Mouse (Mus musculus) cortical plate, adult 2 months (tissue): Measurements from ENCODE around the gene Mapre1. TPM values are rescaled to one million over a fixed set of nuclear protein-coding genes. Genes with fewer than 3 reads are reported as not detected.
"Not testable (repeated sequence)": the region's sequence is repeated elsewhere in the genome, so short reads cannot be mapped to it uniquely, and the experiment has no call there.

ENCODE experiments used
- H3K27ac ChIP-seq: fragments of 200-500 bp; 2 replicates; pipeline ENCODE4 v1.5.1; 2012; ENCODE audit warnings: low read length, control low read depth, inconsistent platforms; ENCODE audit not compliant: insufficient read depth
- H3K4me1 ChIP-seq: fragments of 200-500 bp; 2 replicates; pipeline ENCODE4 v1.6.1; 2011; ENCODE audit warnings: low read length; ENCODE audit not compliant: control insufficient read depth, insufficient read depth
- H3K4me3 ChIP-seq: fragments of 200-500 bp; 2 replicates; pipeline ENCODE4 v1.5.1; 2011; ENCODE audit warnings: mild to moderate bottlenecking, low read length, control low read depth; ENCODE audit not compliant: insufficient read depth
- CTCF ChIP-seq: fragments of 200-500 bp; IDR thresholded peaks from 2 replicates; pipeline ENCODE4 v1.5.1; 2011; ENCODE audit warnings: mild to moderate bottlenecking, control low read depth, low read length; ENCODE audit not compliant: insufficient read depth; ENCODE audit errors: extremely low read depth
- POLR2A ChIP-seq: fragments of 200-500 bp; IDR thresholded peaks from 2 replicates; pipeline ENCODE4 v1.6.1; 2011; ENCODE audit warnings: mild to moderate bottlenecking, low read length, control low read depth; ENCODE audit not compliant: insufficient read depth; ENCODE audit errors: extremely low read depth
- polyA plus RNA-seq: library from polyadenylated mRNA; depleted of rRNA; stranded (reverse); fragments of >200 nt; gene quantifications from 2 replicates; pipeline ENCODE4 v1.2.3, GENCODE M21; 2012

Gene Mapre1
- polyA plus RNA-seq, 1 experiment, result 23.9 TPM

DNA sequence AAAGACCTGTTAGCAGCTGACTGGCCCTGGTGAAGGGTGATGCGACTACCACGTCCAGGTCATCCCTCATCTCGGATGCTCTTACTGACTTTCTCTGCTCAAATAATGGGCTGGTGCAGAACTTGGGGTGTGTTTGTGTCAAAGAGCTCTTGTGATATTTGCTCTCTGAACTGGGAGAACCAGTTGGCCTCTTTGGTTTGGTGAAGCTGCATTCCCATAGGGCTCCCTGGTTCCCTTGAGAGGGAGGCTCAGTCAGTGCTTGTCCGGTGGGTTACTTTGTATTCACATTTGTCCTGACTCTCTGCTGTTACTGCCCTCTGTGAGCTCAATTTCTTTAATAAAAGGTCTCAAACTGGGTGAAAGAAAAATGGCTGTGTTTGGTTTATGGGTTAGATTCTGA is 31.9 kb downstream of the Mapre1 start:
- Histone ChIP-seq H3K4me1 (no peaks in the 10 kb centered on the region), H3K27ac (no peak overlapping the region), H3K4me3 (no peak overlapping the region)
- TF ChIP-seq CTCF, result no peak
- TF ChIP-seq POLR2A, result no peak

DNA sequence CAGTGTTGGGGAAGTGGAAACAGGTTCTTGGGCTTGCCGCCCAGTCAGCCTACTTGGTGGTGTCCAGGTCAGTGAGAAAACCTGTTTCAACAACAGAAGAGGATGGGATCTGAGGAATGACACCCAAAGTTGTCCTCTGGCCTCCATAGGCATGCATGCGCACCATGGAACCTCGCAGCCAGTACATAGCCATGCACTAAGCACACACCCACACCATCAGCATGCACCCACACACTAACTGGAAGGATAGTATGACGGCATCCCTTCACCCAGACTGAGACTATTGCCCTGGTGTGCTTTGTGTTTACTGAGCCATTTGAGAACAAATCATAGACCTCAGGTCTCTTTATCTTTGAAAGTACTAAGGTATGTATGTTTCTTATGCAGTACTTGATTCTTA is 34.4 kb downstream of the Mapre1 start:
- TF ChIP-seq CTCF, result no peak
- no peak for TF ChIP-seq POLR2A
- H3K27ac ChIP-seq, result no peak overlapping the region
- H3K4me1 ChIP-seq, result no peaks in the 10 kb centered on the region
- H3K4me3 ChIP-seq, result no peak overlapping the region

DNA sequence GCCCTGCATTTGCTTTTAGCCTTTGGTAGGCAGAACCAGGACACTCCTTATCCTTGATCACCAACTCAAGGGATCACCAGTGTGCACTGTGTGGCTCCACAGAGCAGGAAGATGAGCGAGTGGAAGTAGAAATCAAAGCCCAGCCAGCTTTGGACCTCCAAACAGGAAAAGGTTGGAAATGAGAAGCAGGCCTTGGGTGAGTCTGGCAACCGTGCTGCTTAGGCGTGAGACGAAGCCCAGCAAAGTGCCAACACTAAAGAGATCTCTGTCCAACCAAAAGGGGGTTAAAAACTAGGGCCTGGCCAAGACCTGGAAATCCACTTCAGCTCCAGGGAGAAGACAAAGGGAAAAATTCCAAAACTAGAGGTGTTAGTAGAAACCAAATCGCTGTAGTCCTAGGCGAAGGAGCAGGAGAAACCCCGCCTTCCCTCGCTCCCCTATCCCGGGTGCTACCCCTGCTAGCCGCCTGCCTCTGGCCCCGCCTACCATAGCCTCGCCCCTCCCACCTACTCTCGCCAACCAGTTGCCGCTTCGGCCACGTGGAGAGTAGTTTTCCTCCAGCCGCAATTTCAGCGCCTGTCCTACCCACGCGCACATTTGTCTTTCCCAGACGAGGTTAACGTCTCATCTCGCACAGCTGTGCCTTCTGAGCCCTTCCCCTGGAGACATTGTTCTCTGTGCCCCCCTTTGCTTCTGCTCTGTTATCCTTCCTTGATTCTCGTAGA is 37.7 kb downstream of the Mapre1 start:
- no peaks in the 10 kb centered on the region for H3K4me1 ChIP-seq
- no peak overlapping the region for H3K4me3 ChIP-seq
- H3K27ac ChIP-seq, result no peak overlapping the region
- TF ChIP-seq CTCF, result no peak
- TF ChIP-seq POLR2A, result no peak

- Histone ChIP-seq H3K4me1 (no peaks in the 10 kb centered on the region), H3K27ac (no peak within 1 kb of the TSS), H3K4me3 (no peak within 1 kb of the TSS)
- TF ChIP-seq POLR2A (no peak), CTCF (no peak)
Observed at GRCm38 (mm10) chr2:153779394-153779981, 38.4 kb downstream of the Mapre1 start, which contains the start of gene Efcab8. Efcab8 (plus strand) TSS chr2:153779931.

GRCm38 (mm10) chr2:153781181-153781580 is 40.1 kb downstream of the Mapre1 start:
- Histone ChIP-seq H3K4me1 (no peaks in the 10 kb centered on the region), H3K27ac (no peak overlapping the region), H3K4me3 (no peak overlapping the region)
- no peak for TF ChIP-seq POLR2A
- TF ChIP-seq CTCF, result no peak

GRCm38 (mm10) chr2:153784668-153785067 is 43.6 kb downstream of the Mapre1 start:
- no peak overlapping the region for H3K27ac ChIP-seq
- H3K4me1 ChIP-seq, result no peaks in the 10 kb centered on the region

GRCm38 (mm10) chr2:153793366-153793765 is 52.3 kb downstream of the Mapre1 start:
- TF ChIP-seq POLR2A (no peak), CTCF (no peak)
- Histone ChIP-seq H3K4me1 (no peaks in the 10 kb centered on the region), H3K27ac (no peak overlapping the region), H3K4me3 (no peak overlapping the region)

More at GRCm38 (mm10) chr2:153784668-153785067, 43.6 kb downstream of the Mapre1 start:
- no peak overlapping the region for H3K4me3 ChIP-seq
- no peak for TF ChIP-seq CTCF

DNA sequence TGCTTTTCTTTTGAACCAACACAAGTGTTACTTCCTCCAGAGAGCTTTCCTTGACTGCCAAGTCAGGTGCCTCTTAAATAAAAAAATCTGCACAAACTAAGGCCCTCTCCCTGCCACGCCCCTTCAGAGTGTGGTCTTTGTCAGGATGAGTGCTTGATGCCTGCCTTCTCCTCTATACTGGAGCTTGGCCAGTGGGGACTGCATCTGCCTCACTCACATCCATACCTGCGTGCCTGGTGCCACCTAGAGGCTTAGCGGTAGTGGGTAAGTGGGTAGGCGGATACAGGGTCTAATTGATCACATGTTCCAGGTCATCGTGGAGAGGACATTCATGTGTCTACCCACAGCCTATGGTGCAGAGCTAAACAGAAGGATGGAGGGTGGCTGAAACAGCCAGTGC is 54.0 kb downstream of the Mapre1 start:
- H3K4me1 ChIP-seq, result no peaks in the 10 kb centered on the region
- H3K4me3 ChIP-seq, result no peak overlapping the region
- TF ChIP-seq CTCF (peak; percentile 45), POLR2A (no peak)
- no peak overlapping the region for H3K27ac ChIP-seq

GRCm38 (mm10) chr2:153807464-153807863 is 66.4 kb downstream of the Mapre1 start:
- H3K27ac ChIP-seq, H3K4me3 ChIP-seq, H3K4me1 ChIP-seq: not testable (repeated sequence)
- peak; percentile 81 for TF ChIP-seq CTCF

DNA sequence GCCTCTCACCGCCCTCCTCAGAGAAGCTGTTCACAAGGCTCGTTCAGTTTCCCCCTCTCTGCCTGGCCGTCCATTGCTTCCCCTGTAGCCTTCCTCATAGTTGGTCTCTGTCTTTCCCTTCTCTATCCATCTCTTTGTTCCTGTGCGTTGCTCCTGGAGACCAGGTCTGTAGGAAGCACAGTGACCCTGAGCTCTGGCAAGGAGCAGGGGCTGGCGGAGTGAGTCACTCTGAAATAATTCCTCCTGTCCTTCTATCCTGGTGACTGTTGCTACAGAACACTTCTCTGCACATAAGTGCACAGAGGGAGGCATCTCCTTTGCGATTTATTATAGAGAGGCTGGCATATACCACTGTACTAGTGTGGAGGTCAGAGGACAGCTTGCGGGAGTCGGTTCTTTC is 67.1 kb downstream of the Mapre1 start:
- Histone ChIP-seq H3K4me3 (no peak overlapping the region), H3K27ac (no peak overlapping the region), H3K4me1 (no peaks in the 10 kb centered on the region)
- TF ChIP-seq CTCF (no peak), POLR2A (no peak)

GRCm38 (mm10) chr2:153808841-153809240 is 67.8 kb downstream of the Mapre1 start:
- Histone ChIP-seq H3K4me3 (no peak overlapping the region), H3K4me1 (no peaks in the 10 kb centered on the region), H3K27ac (no peak overlapping the region)
- TF ChIP-seq CTCF (no peak), POLR2A (no peak)
